Mouse (Mus musculus) R1 (cell line): ENCODE measurements at regions not wholly inside any gene's neighbourhood (a gene's known extent, or its start where the extent isn't known, plus 50 kb on each side); places are given as distances from the start of the nearest gene placed in this dataset.

Source experiments
- DNase-seq: peaks from one replicate; pipeline ENCODE4 v3.0.0-alpha.2; 2018; ENCODE audit warnings: low read depth, low spot score

DNA sequence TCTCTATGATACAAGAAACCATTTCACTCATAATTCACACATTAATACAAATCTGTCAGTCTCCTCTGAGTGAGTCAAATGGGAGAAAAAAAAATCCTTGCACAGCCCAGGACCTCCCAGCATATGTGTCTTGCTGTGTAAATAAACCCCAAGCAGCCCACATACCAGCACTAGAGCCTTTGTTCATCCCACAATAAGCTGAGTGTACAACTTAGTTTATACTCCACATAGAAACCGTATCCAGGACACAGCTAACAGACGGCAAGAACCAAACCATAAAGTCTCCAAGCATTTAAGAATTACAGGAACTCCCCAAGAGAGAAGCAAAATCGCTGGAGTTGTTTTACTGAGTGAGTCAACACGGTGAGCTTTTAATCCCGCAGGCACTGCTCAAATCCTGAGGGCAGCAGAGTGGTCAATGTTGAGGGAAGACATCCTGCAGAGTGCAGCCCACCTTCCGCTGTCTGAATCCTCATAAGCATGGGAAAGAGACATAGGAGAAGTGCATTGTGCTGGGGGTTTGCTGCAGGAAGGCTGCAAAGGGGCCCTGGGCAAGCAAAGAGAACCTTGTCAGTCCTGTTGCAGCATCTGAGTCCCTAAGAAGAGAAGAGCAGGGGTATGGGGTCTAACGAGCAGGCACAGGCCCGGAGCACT, 436.4 kb downstream of the Tns3 start:
- no peak for DNase-seq

DNA sequence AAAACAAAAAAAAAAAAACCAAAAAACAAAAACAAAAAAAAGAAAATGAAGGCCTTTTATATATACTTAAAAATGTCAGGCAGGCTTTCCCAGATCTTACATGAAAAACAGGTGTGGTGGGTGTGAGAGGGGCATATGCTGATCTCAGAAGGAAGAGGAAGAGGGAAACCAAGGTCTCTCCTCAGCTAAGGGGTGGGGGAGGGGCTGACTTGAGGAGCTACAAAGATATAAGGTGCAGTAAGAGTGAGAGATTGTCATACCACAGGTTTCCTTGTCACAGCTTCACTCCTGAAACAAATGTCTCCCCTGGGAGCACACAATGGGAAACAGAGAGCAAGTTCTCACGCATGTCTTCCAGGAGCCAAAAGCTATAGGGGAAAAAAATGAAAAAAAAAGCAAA, 440.0 kb downstream of the Tns3 start:
- DNase-seq = no peak

DNA sequence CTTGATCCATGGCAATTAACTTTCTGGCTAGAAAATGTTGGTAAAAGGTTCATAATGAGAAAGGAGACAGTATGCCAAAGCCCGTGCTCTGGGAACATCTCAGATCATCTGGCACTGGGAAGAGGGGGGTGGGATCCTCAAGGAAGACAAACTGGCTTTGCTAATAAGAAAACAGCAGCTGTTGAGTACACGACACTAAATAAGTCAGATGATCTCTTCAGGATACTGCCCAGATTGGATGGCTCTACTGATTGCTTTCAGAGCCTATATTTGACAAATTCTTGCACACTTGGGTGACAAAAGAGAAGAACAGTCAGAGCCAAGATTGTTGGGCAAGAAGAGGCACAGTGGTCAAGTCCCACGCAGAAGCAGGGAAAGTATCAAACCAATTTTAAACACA, 443.7 kb downstream of the Tns3 start:
- no peak for DNase-seq

DNA sequence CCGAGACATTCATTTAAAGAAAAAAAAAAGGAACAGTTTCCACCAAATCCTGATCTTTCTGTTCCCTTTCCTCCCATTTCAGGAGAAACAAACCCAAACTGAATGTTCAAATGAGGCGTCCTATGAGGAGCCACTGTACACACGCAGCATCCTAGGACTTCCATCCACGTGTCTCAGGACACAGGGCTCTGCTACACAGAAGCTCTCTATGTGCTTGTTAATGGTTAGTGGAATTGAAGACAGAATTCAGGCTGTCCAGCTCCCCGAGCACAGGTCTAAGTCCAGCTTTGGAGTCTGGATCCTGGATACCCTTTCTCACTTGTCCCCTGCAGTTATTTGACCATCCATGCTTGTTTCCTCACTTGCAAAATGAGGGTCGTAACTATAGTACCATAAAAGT, 444.4 kb downstream of the Tns3 start:
- DNase-seq = no peak

DNA sequence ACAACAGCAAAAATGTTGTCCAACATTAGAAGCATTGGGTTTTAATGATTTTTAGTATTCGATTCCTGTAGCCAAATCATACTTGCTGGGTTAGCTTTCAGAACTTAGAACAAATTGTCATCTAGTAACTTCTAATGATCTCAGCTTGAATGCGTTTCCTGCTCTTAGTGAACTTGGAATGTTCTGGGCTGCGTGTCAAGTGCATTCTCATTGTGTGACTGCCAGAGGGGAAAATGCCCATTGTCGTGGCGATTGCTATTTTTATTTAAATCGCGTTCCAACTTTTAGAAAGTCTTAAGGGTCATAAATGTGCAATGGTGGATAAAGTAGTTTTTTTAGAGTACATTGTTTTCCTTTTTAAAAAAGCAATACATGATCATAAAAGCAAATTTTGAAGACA, 448.7 kb downstream of the Tns3 start:
- DNase-seq = no peak

DNA sequence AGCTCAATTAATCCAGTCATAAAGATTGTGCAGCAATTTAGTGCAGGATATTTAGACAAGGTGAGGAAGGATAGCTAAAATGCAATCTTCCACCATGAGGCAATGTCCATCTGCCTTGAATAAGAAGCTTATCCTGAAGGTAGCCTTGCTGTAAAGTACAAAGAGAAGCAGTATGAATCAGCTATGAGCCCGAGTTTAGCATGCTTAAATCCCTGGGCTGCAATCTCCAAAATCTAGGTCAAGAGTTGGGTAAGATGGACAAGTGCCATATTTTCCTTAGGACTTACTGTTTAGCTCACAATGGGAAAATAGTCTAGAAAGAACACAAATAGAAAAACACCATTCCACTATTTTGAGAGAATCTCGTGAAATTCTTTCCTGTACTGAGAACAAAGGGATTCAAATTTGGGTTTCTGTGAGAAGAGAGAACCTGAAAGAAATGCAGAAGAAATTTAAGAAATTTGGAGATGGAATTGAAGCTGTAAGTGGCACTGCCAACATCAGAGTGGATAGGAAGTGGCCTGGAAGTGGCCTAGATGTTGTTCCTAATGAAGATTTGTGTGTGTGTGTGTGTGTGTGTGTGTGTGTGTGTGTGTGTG, 449.9 kb downstream of the Tns3 start:
- DNase-seq = no peak

DNA sequence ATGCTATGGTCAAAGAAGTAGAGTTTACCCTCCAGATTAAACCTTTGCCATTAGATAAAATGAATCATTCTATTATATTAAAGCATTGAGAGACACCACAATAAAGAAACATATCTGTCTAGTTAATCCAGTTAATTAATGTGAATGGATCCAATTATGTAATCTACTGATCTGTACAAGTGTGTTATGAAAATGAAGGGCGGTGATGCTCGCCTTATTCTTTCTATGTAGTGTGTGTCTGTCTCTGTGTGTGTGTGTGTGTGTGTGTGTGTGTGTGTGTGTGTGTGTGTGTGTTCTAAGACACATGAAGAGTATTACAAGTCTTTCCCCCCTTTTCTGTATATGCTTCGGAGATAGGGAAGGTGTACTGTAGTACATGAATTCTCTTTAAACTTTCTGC, 451.2 kb downstream of the Tns3 start:
- no peak for DNase-seq

DNA sequence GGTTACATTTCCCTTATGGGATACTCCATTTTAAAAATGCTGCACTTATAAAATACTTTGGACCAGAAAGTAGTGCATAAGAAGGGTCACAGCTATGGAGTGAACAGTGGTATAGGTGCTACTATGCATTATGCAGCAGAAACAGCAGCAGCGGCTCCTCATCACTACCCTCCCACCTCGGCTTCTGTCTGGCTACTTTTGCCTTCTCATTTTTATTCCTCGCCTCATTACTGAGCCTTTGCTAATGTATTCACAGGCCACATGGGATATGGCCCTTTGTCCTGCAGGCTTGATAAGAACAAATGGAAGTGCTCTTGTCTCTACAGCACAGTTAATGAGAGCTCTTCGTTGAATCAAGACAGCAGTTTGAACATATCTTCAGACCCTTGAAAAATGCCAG, 451.6 kb downstream of the Tns3 start:
- DNase-seq = no peak

DNA sequence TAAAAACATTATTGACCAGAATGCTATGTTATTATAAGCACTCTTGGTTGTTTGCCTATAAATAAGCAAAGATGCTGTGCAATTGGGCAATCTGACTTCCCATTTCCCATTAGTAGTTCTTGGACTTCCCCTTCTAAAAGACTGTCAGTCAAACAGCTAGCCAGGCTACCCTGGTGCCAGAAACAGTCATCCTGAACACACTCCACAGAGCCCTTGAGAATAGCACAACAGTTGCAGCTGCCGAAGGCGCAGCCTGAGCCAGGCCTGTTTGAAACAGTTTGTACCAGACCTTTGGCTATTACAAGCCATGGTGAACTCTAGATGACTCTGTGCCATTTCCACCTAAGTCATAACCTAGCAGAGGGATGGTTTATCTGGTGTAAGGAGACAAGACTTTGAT, 455.3 kb downstream of the Tns3 start:
- no peak for DNase-seq

DNA sequence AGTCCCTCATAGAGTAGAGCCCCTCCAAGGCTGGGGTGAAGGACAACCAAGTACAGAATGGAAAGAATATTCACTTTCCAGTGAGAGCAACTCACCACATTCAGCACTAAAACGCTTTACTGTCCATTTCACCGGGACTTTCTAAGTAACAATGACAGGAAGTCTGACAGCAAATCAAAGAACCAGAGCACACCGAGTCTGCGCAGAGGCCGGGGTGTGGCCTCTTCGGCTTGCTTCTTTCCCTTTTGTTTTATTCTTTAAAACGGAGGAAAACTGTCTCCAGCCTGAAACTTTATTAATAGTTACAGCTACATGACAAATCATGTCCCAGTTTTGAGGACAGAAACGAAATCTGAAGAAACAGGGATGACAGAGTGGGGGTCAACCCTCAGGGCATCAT, 465.0 kb downstream of the Tns3 start:
- no peak for DNase-seq
